Mouse (Mus musculus) kidney, postnatal 0 days (tissue): ENCODE results near the gene Pde3a. TPM values are rescaled to one million over a fixed set of nuclear protein-coding genes. Genes with fewer than 3 reads are reported as not detected.
A peak's percentile ranks its signal among the peaks of the same experiment; 100 is the strongest.

Source experiments
- ATAC-seq: fragments of 200-750 bp; cut with Nextera tagmentation; replicated peaks from 2 replicates; pipeline ENCODE4 v1.8.0; 2017; ENCODE audit warnings: low read depth, moderate number of reproducible peaks, moderate TSS enrichment, moderate library complexity; ENCODE audit not compliant: low FRiP score
- DNase-seq: peaks from one replicate; pipeline ENCODE4 v3.0.0-alpha.2; 2016; ENCODE audit warnings: low spot score
- H3K27ac ChIP-seq: fragments of 300-500 bp; sonication (generic); 2 replicates; pipeline ENCODE4 v1.5.1; 2014; ENCODE audit warnings: mild to moderate bottlenecking
- H3K27me3 ChIP-seq: fragments of 300-500 bp; sonication (generic); 2 replicates; pipeline ENCODE4 v1.6.1; 2014; ENCODE audit warnings: low read length, mixed read lengths; ENCODE audit not compliant: insufficient read depth
- H3K36me3 ChIP-seq: fragments of 300-500 bp; sonication (generic); 2 replicates; pipeline ENCODE4 v1.6.1; 2014; ENCODE audit warnings: low read length, mixed read lengths; ENCODE audit not compliant: insufficient read depth
- H3K4me1 ChIP-seq: fragments of 300-500 bp; sonication (generic); replicated peaks from 2 replicates; pipeline ENCODE4 v1.6.1; 2014; ENCODE audit warnings: antibody characterized with exemption, low read length, mixed read lengths; ENCODE audit not compliant: insufficient read depth
- H3K4me2 ChIP-seq: fragments of 300-500 bp; sonication (generic); 2 replicates; pipeline ENCODE4 v1.6.1; 2014; ENCODE audit warnings: mild to moderate bottlenecking, low read length, moderate library complexity, mixed read lengths
- H3K4me3 ChIP-seq: fragments of 300-500 bp; sonication (generic); replicated peaks from 2 replicates; pipeline ENCODE4 v1.5.1; 2014; ENCODE audit warnings: low read depth, low read length
- H3K9ac ChIP-seq: fragments of 300-500 bp; sonication (generic); 2 replicates; pipeline ENCODE4 v1.6.1; 2014; ENCODE audit warnings: low read depth, low read length
- H3K9me3 ChIP-seq: fragments of 300-500 bp; sonication (generic); replicated peaks from 2 replicates; pipeline ENCODE4 v1.6.1; 2016; ENCODE audit warnings: low read length, inconsistent platforms, mixed read lengths
- CTCF ChIP-seq: IDR thresholded peaks from 2 replicates; pipeline ENCODE4 v1.5.1; 2016; ENCODE audit warnings: antibody characterized with exemption, low read depth, mild to moderate bottlenecking, moderate library complexity
- WGBS: fragments of 180-500 bp; shearing (Covaris S2); extraction: QIAGEN DNeasy Blood & Tissue Kit; methylation state at CpG from one replicate; pipeline ENCODE4 v1.1.7; 2014; 5-methylcytosine and 5-hydroxymethylcytosine counted together
- polyA plus RNA-seq: library from polyadenylated mRNA; unstranded; fragments of >200 nt; fragmentation: Nextera tagmentation; extraction: Ambion mirVana; gene quantifications from 2 replicates; pipeline ENCODE4 v1.2.1, GENCODE M21; 2015

Pde3a gene
- polyA plus RNA-seq, 1 experiment from 2014 or later: 9.9 TPM

- Histone ChIP-seq H3K9ac (no peak overlapping the region), H3K36me3 (no peaks in the 10 kb centered on the region), H3K4me1 (peaks cover 4% of the 10 kb centered on the region; the same call in 1 of the 2 replicates), H3K4me2 (no peak overlapping the region), H3K27ac (no peak overlapping the region), H3K9me3 (no peaks in the 10 kb centered on the region), H3K4me3 (no peak overlapping the region), H3K27me3 (no peaks in the 10 kb centered on the region)
- no peak for DNase-seq
- 82% methylated on average over 3 of the region's 3 CpGs for WGBS
- ATAC-seq: no peak
- no peak for TF ChIP-seq CTCF
Observed at GRCm38 (mm10) chr6:141295264-141295663, 46.2 kb downstream of the Pde3a start.

- Histone ChIP-seq H3K4me2 (no peak overlapping the region), H3K27me3 (no peaks in the 10 kb centered on the region), H3K4me3 (no peak overlapping the region), H3K9ac (no peak overlapping the region), H3K9me3 (no peaks in the 10 kb centered on the region), H3K36me3 (no peaks in the 10 kb centered on the region), H3K4me1 (no peaks in the 10 kb centered on the region), H3K27ac (no peak overlapping the region)
- TF ChIP-seq CTCF: no peak
- DNase-seq (no peak), ATAC-seq (no peak)
- WGBS: 84% methylated on average over 14 of the region's 14 CpGs
Observed at GRCm38 (mm10) chr6:141301750-141302748, 53.0 kb downstream of the Pde3a start.

GRCm38 (mm10) chr6:141302842-141303241 is 53.8 kb downstream of the Pde3a start:
- no peaks in the 10 kb centered on the region for H3K9me3 ChIP-seq
- 62% methylated on average over 4 of the region's 4 CpGs for WGBS
- no peak overlapping the region for H3K4me3 ChIP-seq
- no peak for TF ChIP-seq CTCF
- ATAC-seq (no peak), DNase-seq (no peak)
- H3K27me3 ChIP-seq: no peaks in the 10 kb centered on the region
- no peak overlapping the region for H3K4me2 ChIP-seq
- H3K27ac ChIP-seq: no peak overlapping the region
- no peaks in the 10 kb centered on the region for H3K36me3 ChIP-seq
- H3K9ac ChIP-seq: no peak overlapping the region
- H3K4me1 ChIP-seq: no peaks in the 10 kb centered on the region

GRCm38 (mm10) chr6:141307326-141307725 is 58.3 kb downstream of the Pde3a start:
- H3K4me2 ChIP-seq: no peak overlapping the region
- H3K27me3 ChIP-seq: no peaks in the 10 kb centered on the region
- H3K4me1 ChIP-seq: no peaks in the 10 kb centered on the region
- no peaks in the 10 kb centered on the region for H3K9me3 ChIP-seq
- no peak overlapping the region for H3K27ac ChIP-seq
- no peaks in the 10 kb centered on the region for H3K36me3 ChIP-seq
- DNase-seq: no peak
- 82% methylated on average over 1 of the region's 1 CpGs for WGBS
- ATAC-seq: no peak
- H3K4me3 ChIP-seq: no peak overlapping the region
- H3K9ac ChIP-seq: no peak overlapping the region
- TF ChIP-seq CTCF: no peak

GRCm38 (mm10) chr6:141308451-141308850 is 59.4 kb downstream of the Pde3a start:
- H3K4me1 ChIP-seq: no peaks in the 10 kb centered on the region
- H3K9me3 ChIP-seq: no peaks in the 10 kb centered on the region
- no peak overlapping the region for H3K4me2 ChIP-seq
- peak; percentile 58 for DNase-seq
- H3K4me3 ChIP-seq: no peak overlapping the region
- 19% methylated on average over 2 of the region's 2 CpGs for WGBS
- ATAC-seq: no peak
- peak overlapping the region; percentile 19; the same call in 1 of the 2 replicates for H3K27ac ChIP-seq
- no peak overlapping the region for H3K9ac ChIP-seq
- H3K27me3 ChIP-seq: no peaks in the 10 kb centered on the region
- no peaks in the 10 kb centered on the region for H3K36me3 ChIP-seq
- no peak for TF ChIP-seq CTCF

GRCm38 (mm10) chr6:141309872-141310271 is 60.8 kb downstream of the Pde3a start:
- H3K9ac ChIP-seq: no peak overlapping the region
- no peaks in the 10 kb centered on the region for H3K9me3 ChIP-seq
- no peak overlapping the region for H3K4me2 ChIP-seq
- DNase-seq (no peak), ATAC-seq (no peak)
- 49% methylated on average over 3 of the region's 3 CpGs for WGBS
- no peaks in the 10 kb centered on the region for H3K4me1 ChIP-seq
- no peaks in the 10 kb centered on the region for H3K27me3 ChIP-seq
- H3K27ac ChIP-seq: peak overlapping the region; percentile 44; the same call in 1 of the 2 replicates
- TF ChIP-seq CTCF: peak; percentile 64
- H3K36me3 ChIP-seq: no peaks in the 10 kb centered on the region
- no peak overlapping the region for H3K4me3 ChIP-seq
